Mouse (Mus musculus) liver, postnatal 0 days (tissue): Measurements from ENCODE around the gene Ndrg3. TPM values are rescaled to one million over a fixed set of nuclear protein-coding genes. Genes with fewer than 3 reads are reported as not detected.
A peak's percentile ranks its signal among the peaks of the same experiment; 100 is the strongest.
"Not testable (repeated sequence)": the region's sequence is repeated elsewhere in the genome, so short reads cannot be mapped to it uniquely, and the experiment has no call there.

Source experiments
- ATAC-seq: fragments of 200-750 bp; cut with Nextera tagmentation; 2 replicates; pipeline ENCODE4 v1.8.0; 2017; ENCODE audit warnings: mild to moderate bottlenecking, moderate library complexity
- DNase-seq: peaks from one replicate; pipeline ENCODE4 v3.0.0-alpha.2; 2016
- H3K27ac ChIP-seq: fragments of 300-500 bp; sonication (generic); 2 replicates; pipeline ENCODE4 v1.5.1; 2014; ENCODE audit warnings: antibody characterized with exemption, moderate library complexity, mild to moderate bottlenecking, low read depth
- H3K27me3 ChIP-seq: fragments of 300-500 bp; sonication (generic); 2 replicates; pipeline ENCODE4 v1.6.1; 2014; ENCODE audit warnings: low read length, control low read depth, mixed read lengths; ENCODE audit not compliant: insufficient read depth
- H3K36me3 ChIP-seq: fragments of 300-500 bp; sonication (generic); replicated peaks from 2 replicates; pipeline ENCODE4 v1.6.1; 2014; ENCODE audit warnings: mild to moderate bottlenecking, control low read depth, low read length, moderate library complexity, mixed read lengths; ENCODE audit not compliant: insufficient read depth
- H3K4me1 ChIP-seq: fragments of 300-500 bp; sonication (generic); 2 replicates; pipeline ENCODE4 v1.6.1; 2014; ENCODE audit warnings: antibody characterized with exemption, mild to moderate bottlenecking, control low read depth; ENCODE audit not compliant: insufficient read depth
- H3K4me2 ChIP-seq: fragments of 300-500 bp; sonication (generic); 2 replicates; pipeline ENCODE4 v1.6.1; 2014; ENCODE audit warnings: low read depth, mild to moderate bottlenecking, low read length, moderate library complexity, mixed read lengths
- H3K4me3 ChIP-seq: fragments of 300-500 bp; sonication (generic); 2 replicates; pipeline ENCODE4 v1.5.1; 2014; ENCODE audit warnings: low read depth, low read length
- H3K9ac ChIP-seq: fragments of 300-500 bp; sonication (generic); replicated peaks from 2 replicates; pipeline ENCODE4 v1.6.1; 2014; ENCODE audit warnings: mild to moderate bottlenecking, moderate library complexity
- H3K9me3 ChIP-seq: fragments of 300-500 bp; sonication (generic); 2 replicates; pipeline ENCODE4 v1.6.1; 2016; ENCODE audit warnings: mild to moderate bottlenecking, control low read depth, low read length, mixed read lengths
- CTCF ChIP-seq: sonication (generic); IDR thresholded peaks from 2 replicates; pipeline ENCODE4 v1.5.1; 2016; ENCODE audit warnings: antibody characterized with exemption, low read depth
- EP300 ChIP-seq: IDR thresholded peaks from 2 replicates; pipeline ENCODE4 v1.6.1; 2016; ENCODE audit warnings: antibody characterized with exemption, low read depth, mild to moderate bottlenecking
- WGBS: fragments of 180-500 bp; shearing (Covaris S2); extraction: QIAGEN DNeasy Blood & Tissue Kit; methylation state at CpG from one replicate; pipeline ENCODE4 v1.1.7; 2014; ENCODE audit not compliant: insufficient replicate concordance; 5-methylcytosine and 5-hydroxymethylcytosine counted together
- polyA plus RNA-seq: library from polyadenylated mRNA; unstranded; fragments of >200 nt; fragmentation: Nextera tagmentation; extraction: Ambion mirVana; gene quantifications from 2 replicates; pipeline ENCODE4 v1.2.1, GENCODE M21; 2015

Ndrg3 gene
- polyA plus RNA-seq, 1 experiment from 2014 or later = 11.3 TPM

DNA sequence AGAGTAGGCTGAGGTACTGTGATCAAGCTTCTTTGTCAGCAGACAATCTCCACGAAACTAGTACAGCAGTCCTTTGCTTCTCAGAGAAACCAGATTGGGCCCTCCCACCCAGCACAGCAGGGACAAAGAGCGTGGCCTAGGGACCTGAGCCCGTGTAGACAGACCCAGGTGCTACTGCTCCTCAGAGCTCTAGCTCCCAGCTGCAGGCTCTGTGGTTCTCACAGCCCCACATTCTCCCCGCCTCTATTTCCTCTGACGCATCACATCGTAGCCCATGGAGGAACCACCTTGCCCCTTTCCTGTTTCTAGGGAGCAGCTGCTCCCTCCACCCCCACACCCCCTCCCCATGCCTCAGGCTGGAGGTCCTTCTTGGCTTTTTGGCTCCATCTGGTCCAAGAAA, 104.8 kb downstream of the Ndrg3 start, which contains the start of gene Sla2:
TSS of gene Sla2 (minus strand) at position 176 of the 400 bp plus-strand sequence.
- Histone ChIP-seq H3K27ac (no peak within 1 kb of the TSS), H3K27me3 (no peaks in the 10 kb centered on the region), H3K36me3 (no peaks in the 10 kb centered on the region), H3K4me3 (no peak within 1 kb of the TSS), H3K9ac (no peak within 1 kb of the TSS), H3K4me2 (no peak within 1 kb of the TSS), H3K9me3 (no peaks in the 10 kb centered on the region), H3K4me1 (peaks cover 21% of the 10 kb centered on the region)
- 22% methylated on average over 6 of the region's 6 CpGs for WGBS
- TF ChIP-seq EP300 (no peak), CTCF (no peak)
- DNase-seq = no peak
- ATAC-seq = peak; percentile 12; the same call in 1 of the 2 replicates

- Histone ChIP-seq H3K4me3 (no peak overlapping the region), H3K9me3 (no peaks in the 10 kb centered on the region), H3K27me3 (no peaks in the 10 kb centered on the region), H3K27ac (no peak overlapping the region), H3K9ac (no peak overlapping the region), H3K4me1 (peaks cover 26% of the 10 kb centered on the region), H3K4me2 (no peak overlapping the region), H3K36me3 (no peaks in the 10 kb centered on the region)
- DNase-seq = no peak
- WGBS = 49% methylated on average over 10 of the region's 10 CpGs
- no peak for ATAC-seq
- TF ChIP-seq CTCF = no peak
- no peak for TF ChIP-seq EP300
Observed at GRCm38 (mm10) chr2:156886084-156886631, 105.7 kb downstream of the Ndrg3 start.

DNA sequence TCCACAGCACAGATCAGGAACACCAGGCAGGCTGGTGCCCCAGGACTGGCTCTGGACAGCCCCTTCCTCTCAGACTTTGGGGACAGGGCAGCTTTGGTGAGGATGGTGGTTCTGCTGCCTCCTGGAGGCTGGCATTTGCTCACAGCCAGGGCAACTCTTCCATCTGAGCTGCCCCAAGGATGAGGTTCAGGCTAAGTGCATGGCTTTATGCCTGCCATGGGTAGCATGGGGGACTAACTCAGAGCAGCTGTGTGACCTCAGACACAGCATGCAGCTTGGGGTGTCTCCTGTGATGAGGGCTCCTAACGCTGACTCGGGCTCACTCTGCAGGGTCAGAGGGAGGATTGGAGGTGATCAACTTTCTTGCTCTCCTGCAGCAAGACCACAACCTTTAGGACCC, 106.2 kb downstream of the Ndrg3 start:
- H3K4me2 ChIP-seq, H3K27ac ChIP-seq, H3K36me3 ChIP-seq, H3K4me3 ChIP-seq, H3K9me3 ChIP-seq, ATAC-seq, H3K27me3 ChIP-seq, DNase-seq, H3K9ac ChIP-seq: not testable (repeated sequence)
- WGBS = 81% methylated on average over 2 of the region's 2 CpGs
- H3K4me1 ChIP-seq = peaks cover 26% of the 10 kb centered on the region

DNA sequence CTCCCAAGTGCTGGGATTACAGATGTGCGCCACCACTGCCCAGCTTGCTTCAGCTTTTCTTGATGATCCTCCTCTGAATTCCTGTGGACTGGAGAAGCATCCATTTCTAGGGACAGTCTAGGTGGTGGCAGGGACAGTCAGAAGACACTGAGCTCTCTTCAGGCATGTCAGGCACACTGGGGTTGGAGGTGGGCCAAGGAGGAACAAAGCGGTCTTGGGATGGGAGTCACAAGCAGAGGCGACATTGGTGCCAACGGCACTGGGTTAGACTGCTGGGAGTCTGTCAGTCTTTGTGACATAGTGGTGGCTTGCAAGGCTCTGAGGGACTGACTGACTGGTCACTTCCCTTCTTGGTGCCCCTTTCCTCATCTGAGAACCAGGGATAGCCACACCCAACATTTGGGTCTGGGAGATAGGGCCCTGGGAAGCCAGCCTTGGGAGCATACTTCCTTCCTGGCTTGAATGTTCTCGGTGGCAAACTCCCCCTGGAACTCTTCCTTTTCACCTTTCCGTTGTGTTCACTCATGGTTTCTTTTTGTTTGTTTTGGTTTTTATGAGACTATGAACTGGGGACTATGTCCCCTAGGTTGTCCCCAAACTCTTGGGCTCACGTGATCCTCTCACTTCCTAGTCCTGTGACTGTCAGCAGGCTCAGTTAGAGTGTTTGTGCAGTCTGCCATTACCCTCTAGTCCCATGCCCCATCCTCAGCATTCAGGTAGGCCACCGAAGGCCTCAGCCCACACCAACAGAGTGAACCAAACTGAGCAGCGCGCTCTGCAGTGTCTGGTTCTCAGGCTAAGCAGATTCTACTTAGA, 107.3 kb downstream of the Ndrg3 start:
- DNase-seq (no peak), ATAC-seq (peak; percentile 24; the same call in 1 of the 2 replicates)
- Histone ChIP-seq H3K36me3 (no peaks in the 10 kb centered on the region), H3K4me1 (peaks cover 26% of the 10 kb centered on the region), H3K4me2 (peak overlapping the region; percentile 29; the same call in 1 of the 2 replicates), H3K27me3 (no peaks in the 10 kb centered on the region), H3K9ac (no peak overlapping the region), H3K9me3 (no peaks in the 10 kb centered on the region), H3K27ac (no peak overlapping the region), H3K4me3 (no peak overlapping the region)
- WGBS = 68% methylated on average over 10 of the region's 10 CpGs
- no peak for TF ChIP-seq CTCF
- no peak for TF ChIP-seq EP300

GRCm38 (mm10) chr2:156882431-156883001, 109.3 kb downstream of the Ndrg3 start:
- peak; percentile 31; the same call in 1 of the 2 replicates for TF ChIP-seq EP300
- no peak for TF ChIP-seq CTCF
- Histone ChIP-seq H3K9me3 (no peaks in the 10 kb centered on the region), H3K4me2 (peak overlapping the region; percentile 61), H3K27ac (0 out of 2 replicates have a peak overlapping the region, but pooled peaks have one; percentile 3), H3K36me3 (no peaks in the 10 kb centered on the region), H3K27me3 (no peaks in the 10 kb centered on the region), H3K4me1 (peaks cover 37% of the 10 kb centered on the region), H3K9ac (no peak overlapping the region; the same call in 1 of the 2 replicates), H3K4me3 (no peak overlapping the region)
- DNase-seq (peak; percentile 45), ATAC-seq (peak; percentile 81)
- WGBS = 19% methylated on average over 10 of the region's 10 CpGs

DNA sequence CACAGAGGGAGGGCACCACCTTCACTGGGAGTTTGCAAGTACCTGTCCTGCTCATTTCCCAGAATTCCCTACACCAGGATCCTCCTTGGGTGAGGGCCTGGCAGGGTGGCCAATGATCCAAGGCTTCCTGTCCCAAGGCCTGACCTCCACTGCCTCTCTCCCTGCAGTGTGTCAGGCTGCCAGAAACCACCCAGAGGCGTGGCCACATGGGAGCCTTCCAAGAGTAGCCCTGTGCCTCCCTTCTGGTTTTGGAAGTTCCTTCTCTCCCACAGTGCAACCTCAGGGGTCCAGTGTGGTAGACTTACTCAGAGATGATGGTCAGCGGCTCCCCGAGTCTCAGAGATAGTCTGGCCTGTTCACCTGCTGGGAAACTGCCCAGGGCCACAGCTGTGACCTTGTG, 112.3 kb downstream of the Ndrg3 start:
- ATAC-seq (no peak), DNase-seq (no peak)
- H3K4me1 ChIP-seq = peaks cover 32% of the 10 kb centered on the region
- H3K27ac ChIP-seq = no peak overlapping the region
- H3K9me3 ChIP-seq = no peaks in the 10 kb centered on the region
- WGBS = 73% methylated on average over 3 of the region's 3 CpGs
- TF ChIP-seq EP300 (no peak), CTCF (no peak)
- peaks cover 10% of the 10 kb centered on the region for H3K36me3 ChIP-seq
- H3K4me2 ChIP-seq = no peak overlapping the region
- H3K9ac ChIP-seq = no peak overlapping the region
- no peaks in the 10 kb centered on the region for H3K27me3 ChIP-seq
- no peak overlapping the region for H3K4me3 ChIP-seq
